Mouse (Mus musculus): ENCODE results near the gene Notch3. TPM values are rescaled to one million over a fixed set of nuclear protein-coding genes. Genes with fewer than 3 reads are reported as not detected.

Notch3 gene
- polyA plus RNA-seq, 1 experiment, result 4.3 TPM

Other genes starting within 250 kb of the Notch3 start
- gene Rrp1b, start 130.8 kb downstream of the Notch3 start, polyA plus RNA-seq (2012; ENCODE audit: insufficient read depth, insufficient read length, missing spikeins), result 3.2 and 5.9 TPM in 2 replicates
- not detected in 2 replicates for gene Hsf2bp, start 130.5 kb downstream of the Notch3 start, polyA plus RNA-seq (2012; ENCODE audit: insufficient read depth, insufficient read length, missing spikeins)
- not detected in 2 replicates for gene Ephx3, start 22.7 kb upstream of the Notch3 start, polyA plus RNA-seq (2012; ENCODE audit: insufficient read depth, insufficient read length, missing spikeins)
- gene Brd4, start 117.9 kb upstream of the Notch3 start, polyA plus RNA-seq (2012; ENCODE audit: insufficient read depth, insufficient read length, missing spikeins), result 19.2 and 20.7 TPM in 2 replicates
- 20.9 and 26.8 TPM in 2 replicates for gene Akap8, start 154.4 kb upstream of the Notch3 start, polyA plus RNA-seq (2012; ENCODE audit: insufficient read depth, insufficient read length, missing spikeins)
- 23.0 and 27.9 TPM in 2 replicates for gene Akap8l, start 183.8 kb upstream of the Notch3 start, polyA plus RNA-seq (2012; ENCODE audit: insufficient read depth, insufficient read length, missing spikeins)
- gene Wiz, start 222.6 kb upstream of the Notch3 start, polyA plus RNA-seq (2012; ENCODE audit: insufficient read depth, insufficient read length, missing spikeins), result 10.3 and 14.1 TPM in 2 replicates
- 1.9 TPM in 1 of 2 replicates, not detected in the other for gene Rasal3, start 236.7 kb upstream of the Notch3 start, polyA plus RNA-seq (2012; ENCODE audit: insufficient read depth, insufficient read length, missing spikeins)